Mouse (Mus musculus): ENCODE data around the gene Npb.

GRCm38 (mm10) chr11:120613976-120614375, 5.7 kb downstream of the Npb start:
- no peak for TF ChIP-seq CTCF (IDR thresholded peaks at IDR 0.05; ENCODE audit: control insufficient read depth, insufficient read depth, insufficient replicate concordance, low read depth, low read length)
- no peak for TF ChIP-seq POLR2A (IDR thresholded peaks at IDR 0.05; ENCODE audit: control insufficient read depth, low read depth, low read length)

Data from testis, adult 2 months (tissue).